Mouse (Mus musculus) kidney, adult 2 months (tissue): ENCODE data around the gene Akap8.

Source experiments
- CTCF ChIP-seq: fragments of 200-500 bp; conservative IDR thresholded peaks from 2 replicates; pipeline ENCODE4 v1.5.1; 2011; ENCODE audit warnings: low read depth, mild to moderate bottlenecking, control low read depth, low read length, moderate library complexity, mixed read lengths; ENCODE audit not compliant: insufficient read depth, insufficient read length
- POLR2A ChIP-seq: fragments of 200-500 bp; IDR thresholded peaks from one replicate; pipeline ENCODE4 v1.6.1; 2011; ENCODE audit warnings: low read depth, low read length, control low read depth

GRCm38 (mm10) chr17:32364850-32365249 is 43.8 kb upstream of the Akap8 start:
- no peak for TF ChIP-seq CTCF
- TF ChIP-seq POLR2A: no peak
